Mouse (Mus musculus) embryonic fibroblast, embryonic 13.5 days (primary cell): Measurements from ENCODE around the gene Trim46.

Experiments used
- CTCF ChIP-seq: IDR thresholded peaks from 2 replicates; pipeline ENCODE4 v1.5.1; 2011; ENCODE audit warnings: mild to moderate bottlenecking, control low read depth, low read length, moderate library complexity, borderline replicate concordance; ENCODE audit not compliant: insufficient read depth
- POLR2A ChIP-seq: IDR thresholded peaks from 2 replicates; pipeline ENCODE4 v1.6.1; 2011; ENCODE audit warnings: low read depth, mild to moderate bottlenecking, control low read depth, low read length, moderate library complexity

DNA sequence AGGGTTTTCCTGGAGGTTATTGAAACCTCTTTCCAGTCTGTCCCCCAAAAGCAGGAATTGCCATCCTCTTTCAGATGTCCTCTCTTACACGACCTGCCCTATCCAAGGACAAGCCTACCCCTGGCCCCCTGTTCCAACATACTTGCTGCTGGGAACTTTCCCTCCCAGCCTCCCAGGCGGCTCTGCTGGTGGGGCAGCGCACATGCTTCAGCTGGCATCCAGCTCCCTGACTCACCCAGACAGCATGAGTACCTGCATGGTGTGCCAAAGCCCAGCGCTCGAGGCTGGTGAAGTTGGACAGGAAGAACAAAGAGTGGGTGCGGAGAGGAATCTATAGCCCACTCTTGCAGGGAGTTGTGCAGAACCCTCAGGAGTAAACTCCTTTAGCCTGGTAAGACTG is 24.8 kb upstream of the Trim46 start:
- TF ChIP-seq POLR2A (no peak), CTCF (no peak)
